Mouse (Mus musculus) lung, embryonic 16.5 days (tissue): ENCODE results near the gene Dusp18. TPM values are rescaled to one million over a fixed set of nuclear protein-coding genes. Genes with fewer than 3 reads are reported as not detected.
A peak's percentile ranks its signal among the peaks of the same experiment; 100 is the strongest.
"Not testable (repeated sequence)": the region's sequence is repeated elsewhere in the genome, so short reads cannot be mapped to it uniquely, and the experiment has no call there.

Experiments used
- ATAC-seq: fragments of 200-750 bp; cut with Nextera tagmentation; 2 replicates; pipeline ENCODE4 v1.8.0; 2017; ENCODE audit warnings: low read depth, mild to moderate bottlenecking, moderate library complexity
- H3K27ac ChIP-seq: fragments of 300-500 bp; sonication (generic); 2 replicates; pipeline ENCODE4 v1.5.1; 2014; ENCODE audit warnings: mild to moderate bottlenecking, control low read depth, low read length
- H3K27me3 ChIP-seq: fragments of 300-500 bp; sonication (generic); 2 replicates; pipeline ENCODE4 v1.6.1; 2014; ENCODE audit warnings: low read depth, low read length, mixed read lengths; ENCODE audit not compliant: control insufficient read depth, insufficient read depth
- H3K36me3 ChIP-seq: fragments of 300-500 bp; sonication (generic); 2 replicates; pipeline ENCODE4 v1.6.1; 2014; ENCODE audit warnings: low read length; ENCODE audit not compliant: control insufficient read depth, insufficient read depth
- H3K4me1 ChIP-seq: fragments of 300-500 bp; sonication (generic); replicated peaks from 2 replicates; pipeline ENCODE4 v1.6.1; 2014; ENCODE audit warnings: low read length, mixed read lengths; ENCODE audit not compliant: control insufficient read depth, insufficient read depth
- H3K4me2 ChIP-seq: fragments of 300-500 bp; sonication (generic); 2 replicates; pipeline ENCODE4 v1.6.1; 2014; ENCODE audit warnings: low read depth, low read length, control low read depth
- H3K4me3 ChIP-seq: fragments of 300-500 bp; sonication (generic); 2 replicates; pipeline ENCODE4 v1.5.1; 2014; ENCODE audit warnings: mild to moderate bottlenecking, low read length, control low read depth
- H3K9ac ChIP-seq: fragments of 300-500 bp; sonication (generic); 2 replicates; pipeline ENCODE4 v1.6.1; 2014; ENCODE audit warnings: low read length, control low read depth
- H3K9me3 ChIP-seq: fragments of 300-500 bp; sonication (generic); 2 replicates; pipeline ENCODE4 v1.6.1; 2016; ENCODE audit warnings: low read length; ENCODE audit not compliant: control insufficient read depth
- WGBS: fragments of 180-500 bp; shearing (Covaris S2); extraction: QIAGEN DNeasy Blood & Tissue Kit; methylation state at CpG from one replicate; pipeline ENCODE4 v1.1.7; 2014; 5-methylcytosine and 5-hydroxymethylcytosine counted together
- polyA plus RNA-seq: library from polyadenylated mRNA; unstranded; fragments of >200 nt; fragmentation: Nextera tagmentation; extraction: Ambion mirVana; gene quantifications from 2 replicates; pipeline ENCODE4 v1.2.1, GENCODE M21; 2015

Gene Dusp18
- polyA plus RNA-seq, 1 experiment from 2014 or later: 12.6 TPM

- ATAC-seq: no peak
- Histone ChIP-seq H3K36me3 (no peaks in the 10 kb centered on the region), H3K9ac (no peak overlapping the region), H3K4me3 (no peak overlapping the region), H3K4me1 (peaks cover 7% of the 10 kb centered on the region; the same call in 1 of the 2 replicates), H3K9me3 (no peaks in the 10 kb centered on the region), H3K27me3 (no peaks in the 10 kb centered on the region), H3K4me2 (no peak overlapping the region), H3K27ac (no peak overlapping the region)
- WGBS: 85% methylated on average over 1 of the region's 1 CpGs
Measured at GRCm38 (mm10) chr11:3905446-3905845, 10.4 kb downstream of the Dusp18 start.

GRCm38 (mm10) chr11:3909236-3909635, 14.2 kb downstream of the Dusp18 start:
- WGBS: 73% methylated on average over 4 of the region's 4 CpGs
- H3K9me3 ChIP-seq: no peaks in the 10 kb centered on the region
- ATAC-seq: no peak

GRCm38 (mm10) chr11:3910513-3911310, 15.7 kb downstream of the Dusp18 start:
- H3K27ac ChIP-seq: no peak overlapping the region
- H3K4me1 ChIP-seq: peaks cover 26% of the 10 kb centered on the region
- H3K27me3 ChIP-seq: no peaks in the 10 kb centered on the region
- ATAC-seq: no peak
- H3K36me3 ChIP-seq: no peaks in the 10 kb centered on the region
- WGBS: 53% methylated on average over 5 of the region's 5 CpGs
- no peak overlapping the region for H3K4me3 ChIP-seq
- no peak overlapping the region for H3K9ac ChIP-seq
- H3K4me2 ChIP-seq: no peak overlapping the region
- H3K9me3 ChIP-seq: no peaks in the 10 kb centered on the region

More at GRCm38 (mm10) chr11:3909236-3909635, 14.2 kb downstream of the Dusp18 start:
- H3K9ac ChIP-seq: no peak overlapping the region
- peaks cover 23% of the 10 kb centered on the region for H3K4me1 ChIP-seq
- H3K4me2 ChIP-seq: no peak overlapping the region
- no peaks in the 10 kb centered on the region for H3K27me3 ChIP-seq
- H3K4me3 ChIP-seq: no peak overlapping the region
- H3K27ac ChIP-seq: no peak overlapping the region
- H3K36me3 ChIP-seq: no peaks in the 10 kb centered on the region

- H3K27ac ChIP-seq, H3K9me3 ChIP-seq, H3K27me3 ChIP-seq, ATAC-seq, H3K4me2 ChIP-seq, H3K9ac ChIP-seq, H3K36me3 ChIP-seq, H3K4me3 ChIP-seq: not testable (repeated sequence)
- WGBS: 81% methylated on average over 5 of the region's 6 CpGs
- peaks cover 26% of the 10 kb centered on the region for H3K4me1 ChIP-seq
Measured at GRCm38 (mm10) chr11:3911440-3911839, 16.4 kb downstream of the Dusp18 start.

- Histone ChIP-seq H3K27ac (no peak overlapping the region), H3K9ac (peak overlapping the region; percentile 67), H3K9me3 (no peaks in the 10 kb centered on the region), H3K4me1 (peaks cover 26% of the 10 kb centered on the region), H3K4me3 (peak overlapping the region; percentile 66), H3K36me3 (no peaks in the 10 kb centered on the region), H3K4me2 (peak overlapping the region; percentile 92), H3K27me3 (no peaks in the 10 kb centered on the region)
- 15% methylated on average over 19 of the region's 19 CpGs for WGBS
- no peak; the same call in 1 of the 2 replicates for ATAC-seq
Measured at GRCm38 (mm10) chr11:3912100-3912874, 17.2 kb downstream of the Dusp18 start.

- WGBS: 2% methylated on average over 16 of the region's 16 CpGs
- Histone ChIP-seq H3K9me3 (no peaks in the 10 kb centered on the region), H3K27me3 (no peaks in the 10 kb centered on the region), H3K4me1 (peaks cover 26% of the 10 kb centered on the region), H3K27ac (no peak overlapping the region), H3K36me3 (no peaks in the 10 kb centered on the region), H3K9ac (peak overlapping the region; percentile 67), H3K4me2 (peak overlapping the region; percentile 92), H3K4me3 (peak overlapping the region; percentile 66)
- ATAC-seq: peak; percentile 7; the same call in 1 of the 2 replicates
Measured at GRCm38 (mm10) chr11:3912875-3913271, 17.8 kb downstream of the Dusp18 start.

GRCm38 (mm10) chr11:3913316-3914108, 18.5 kb downstream of the Dusp18 start:
- WGBS: 0% methylated on average over 61 of the region's 65 CpGs
- peak overlapping the region; percentile 67 for H3K27ac ChIP-seq
- no peaks in the 10 kb centered on the region for H3K9me3 ChIP-seq
- H3K4me1 ChIP-seq: peaks cover 26% of the 10 kb centered on the region
- peak overlapping the region; percentile 66 for H3K4me3 ChIP-seq
- no peaks in the 10 kb centered on the region for H3K36me3 ChIP-seq
- H3K4me2 ChIP-seq: peak overlapping the region; percentile 92
- H3K27me3 ChIP-seq: no peaks in the 10 kb centered on the region
- H3K9ac ChIP-seq: peak overlapping the region; percentile 67
- peak; percentile 91 for ATAC-seq

- no peaks in the 10 kb centered on the region for H3K36me3 ChIP-seq
- H3K27ac ChIP-seq: peak within 1 kb of the TSS; percentile 67
- peak within 1 kb of the TSS; percentile 66 for H3K4me3 ChIP-seq
- ATAC-seq: peak; percentile 80
- H3K4me2 ChIP-seq: peak within 1 kb of the TSS; percentile 92
- H3K9me3 ChIP-seq: no peaks in the 10 kb centered on the region
- no peaks in the 10 kb centered on the region for H3K27me3 ChIP-seq
- H3K4me1 ChIP-seq: peaks cover 26% of the 10 kb centered on the region
- 0% methylated on average over 27 of the region's 28 CpGs for WGBS
- H3K9ac ChIP-seq: peak within 1 kb of the TSS; percentile 67
Measured at GRCm38 (mm10) chr11:3914109-3914840, 19.2 kb downstream of the Dusp18 start, which contains the start of gene Slc35e4. Gene Slc35e4 (minus strand): TSS chr11:3914664.
